Mouse (Mus musculus): ENCODE measurements at regions not wholly inside any gene's neighbourhood (a gene's known extent, or its start where the extent isn't known, plus 50 kb on each side); places are given as distances from the start of the nearest gene placed in this dataset.

GRCm38 (mm10) chr15:64482960-64483359 lies 334.5 kb upstream of the Gm21798 start:
- Histone ChIP-seq H3K9ac (ENCODE audit: low read depth, poor library complexity, severe bottlenecking) (no peak overlapping the region), H3K4me1 (ENCODE audit: control insufficient read depth, insufficient read depth, low read length) (no peaks in the 10 kb centered on the region), H3K4me3 (ENCODE audit: low read depth, low read length) (no peak overlapping the region), H3K27ac (ENCODE audit: insufficient read depth, low read length) (no peak overlapping the region), H3K27me3 (ENCODE audit: control insufficient read depth, insufficient read depth, low read length, poor library complexity, severe bottlenecking) (no peaks in the 10 kb centered on the region), H3K9me3 (replicated peaks; ENCODE audit: control insufficient read depth, insufficient read depth, low read length, poor library complexity, severe bottlenecking) (no peaks in the 10 kb centered on the region), H3K36me3 (ENCODE audit: control insufficient read depth, insufficient read depth, low read length, poor library complexity, severe bottlenecking) (no peaks in the 10 kb centered on the region)
- TF ChIP-seq CTCF (IDR thresholded peaks at IDR 0.05; ENCODE audit: low read depth, low read length) (no peak), POLR2A (IDR thresholded peaks at IDR 0.05; ENCODE audit: insufficient read depth, low read length) (no peak), EP300 (IDR thresholded peaks at IDR 0.05; ENCODE audit: insufficient read depth, low read depth, low read length) (no peak)

GRCm38 (mm10) chr15:64487801-64488200 lies 329.7 kb upstream of the Gm21798 start:
- no peaks in the 10 kb centered on the region for H3K36me3 ChIP-seq (ENCODE audit: control insufficient read depth, insufficient read depth, low read length, poor library complexity, severe bottlenecking)
- no peaks in the 10 kb centered on the region for H3K27me3 ChIP-seq (ENCODE audit: control insufficient read depth, insufficient read depth, low read length, poor library complexity, severe bottlenecking)
- TF ChIP-seq EP300 (IDR thresholded peaks at IDR 0.05; ENCODE audit: insufficient read depth, low read depth, low read length) (no peak), CTCF (IDR thresholded peaks at IDR 0.05; ENCODE audit: low read depth, low read length) (no peak), POLR2A (IDR thresholded peaks at IDR 0.05; ENCODE audit: insufficient read depth, low read length) (no peak)
- H3K9ac ChIP-seq (ENCODE audit: low read depth, poor library complexity, severe bottlenecking) = no peak overlapping the region
- no peaks in the 10 kb centered on the region for H3K9me3 ChIP-seq (replicated peaks; ENCODE audit: control insufficient read depth, insufficient read depth, low read length, poor library complexity, severe bottlenecking)
- no peak overlapping the region for H3K27ac ChIP-seq (ENCODE audit: insufficient read depth, low read length)
- H3K4me1 ChIP-seq (ENCODE audit: control insufficient read depth, insufficient read depth, low read length) = no peaks in the 10 kb centered on the region
- H3K4me3 ChIP-seq (ENCODE audit: low read depth, low read length) = no peak overlapping the region

- no peak overlapping the region for H3K4me3 ChIP-seq (ENCODE audit: low read depth, low read length)
- no peak overlapping the region for H3K9ac ChIP-seq (ENCODE audit: low read depth, poor library complexity, severe bottlenecking)
- H3K9me3 ChIP-seq (replicated peaks; ENCODE audit: control insufficient read depth, insufficient read depth, low read length, poor library complexity, severe bottlenecking) = no peaks in the 10 kb centered on the region; the same call in 1 of the 2 replicates
- no peak overlapping the region for H3K27ac ChIP-seq (ENCODE audit: insufficient read depth, low read length)
- no peaks in the 10 kb centered on the region for H3K4me1 ChIP-seq (ENCODE audit: control insufficient read depth, insufficient read depth, low read length)
- TF ChIP-seq EP300 (IDR thresholded peaks at IDR 0.05; ENCODE audit: insufficient read depth, low read depth, low read length) (no peak), POLR2A (IDR thresholded peaks at IDR 0.05; ENCODE audit: insufficient read depth, low read length) (no peak), CTCF (IDR thresholded peaks at IDR 0.05; ENCODE audit: low read depth, low read length) (no peak)
- H3K36me3 ChIP-seq (ENCODE audit: control insufficient read depth, insufficient read depth, low read length, poor library complexity, severe bottlenecking) = no peaks in the 10 kb centered on the region
- no peaks in the 10 kb centered on the region for H3K27me3 ChIP-seq (ENCODE audit: control insufficient read depth, insufficient read depth, low read length, poor library complexity, severe bottlenecking)
Measured at GRCm38 (mm10) chr15:64500783-64501182, 316.7 kb upstream of the Gm21798 start.

GRCm38 (mm10) chr15:64501479-64501878 lies 316.0 kb upstream of the Gm21798 start:
- TF ChIP-seq CTCF (IDR thresholded peaks at IDR 0.05; ENCODE audit: low read depth, low read length) (no peak), EP300 (IDR thresholded peaks at IDR 0.05; ENCODE audit: insufficient read depth, low read depth, low read length) (no peak), POLR2A (IDR thresholded peaks at IDR 0.05; ENCODE audit: insufficient read depth, low read length) (no peak)
- Histone ChIP-seq H3K36me3 (ENCODE audit: control insufficient read depth, insufficient read depth, low read length, poor library complexity, severe bottlenecking) (no peaks in the 10 kb centered on the region), H3K4me3 (ENCODE audit: low read depth, low read length) (no peak overlapping the region), H3K4me1 (ENCODE audit: control insufficient read depth, insufficient read depth, low read length) (no peaks in the 10 kb centered on the region), H3K9ac (ENCODE audit: low read depth, poor library complexity, severe bottlenecking) (no peak overlapping the region), H3K9me3 (replicated peaks; ENCODE audit: control insufficient read depth, insufficient read depth, low read length, poor library complexity, severe bottlenecking) (no peaks in the 10 kb centered on the region; the same call in 1 of the 2 replicates), H3K27ac (ENCODE audit: insufficient read depth, low read length) (no peak overlapping the region), H3K27me3 (ENCODE audit: control insufficient read depth, insufficient read depth, low read length, poor library complexity, severe bottlenecking) (no peaks in the 10 kb centered on the region)

- no peaks in the 10 kb centered on the region for H3K27me3 ChIP-seq (ENCODE audit: control insufficient read depth, insufficient read depth, low read length, poor library complexity, severe bottlenecking)
- H3K27ac ChIP-seq (ENCODE audit: insufficient read depth, low read length) = no peak overlapping the region
- H3K36me3 ChIP-seq (ENCODE audit: control insufficient read depth, insufficient read depth, low read length, poor library complexity, severe bottlenecking) = no peaks in the 10 kb centered on the region
- TF ChIP-seq EP300 (IDR thresholded peaks at IDR 0.05; ENCODE audit: insufficient read depth, low read depth, low read length) (no peak), POLR2A (IDR thresholded peaks at IDR 0.05; ENCODE audit: insufficient read depth, low read length) (no peak), CTCF (IDR thresholded peaks at IDR 0.05; ENCODE audit: low read depth, low read length) (no peak)
- H3K9ac ChIP-seq (ENCODE audit: low read depth, poor library complexity, severe bottlenecking) = no peak overlapping the region
- no peaks in the 10 kb centered on the region; the same call in 1 of the 2 replicates for H3K9me3 ChIP-seq (replicated peaks; ENCODE audit: control insufficient read depth, insufficient read depth, low read length, poor library complexity, severe bottlenecking)
- no peak overlapping the region for H3K4me3 ChIP-seq (ENCODE audit: low read depth, low read length)
- no peaks in the 10 kb centered on the region for H3K4me1 ChIP-seq (ENCODE audit: control insufficient read depth, insufficient read depth, low read length)
Measured at GRCm38 (mm10) chr15:64504751-64505150, 312.7 kb upstream of the Gm21798 start.

GRCm38 (mm10) chr15:64510649-64511048 lies 306.8 kb upstream of the Gm21798 start:
- H3K4me3 ChIP-seq (ENCODE audit: low read depth, low read length) = no peak overlapping the region
- H3K9me3 ChIP-seq (replicated peaks; ENCODE audit: control insufficient read depth, insufficient read depth, low read length, poor library complexity, severe bottlenecking) = no peaks in the 10 kb centered on the region
- H3K27ac ChIP-seq (ENCODE audit: insufficient read depth, low read length) = no peak overlapping the region
- no peaks in the 10 kb centered on the region for H3K36me3 ChIP-seq (ENCODE audit: control insufficient read depth, insufficient read depth, low read length, poor library complexity, severe bottlenecking)
- no peaks in the 10 kb centered on the region for H3K4me1 ChIP-seq (ENCODE audit: control insufficient read depth, insufficient read depth, low read length)
- no peak for TF ChIP-seq CTCF (IDR thresholded peaks at IDR 0.05; ENCODE audit: low read depth, low read length)
- no peak for TF ChIP-seq POLR2A (IDR thresholded peaks at IDR 0.05; ENCODE audit: insufficient read depth, low read length)
- no peak for TF ChIP-seq EP300 (IDR thresholded peaks at IDR 0.05; ENCODE audit: insufficient read depth, low read depth, low read length)
- no peaks in the 10 kb centered on the region for H3K27me3 ChIP-seq (ENCODE audit: control insufficient read depth, insufficient read depth, low read length, poor library complexity, severe bottlenecking)
- H3K9ac ChIP-seq (ENCODE audit: low read depth, poor library complexity, severe bottlenecking) = no peak overlapping the region

Measured in ES-Bruce4 (cell line).